Mouse (Mus musculus) olfactory bulb, adult 2 months (tissue): Measurements from ENCODE around the gene Fam240a. TPM values are rescaled to one million over a fixed set of nuclear protein-coding genes. Genes with fewer than 3 reads are reported as not detected.

Experiments used
- H3K27ac ChIP-seq: fragments of 200-500 bp; 2 replicates; pipeline ENCODE4 v1.5.1; 2012; ENCODE audit warnings: low read depth, low read length; ENCODE audit not compliant: insufficient read depth
- H3K4me1 ChIP-seq: fragments of 200-500 bp; 2 replicates; pipeline ENCODE4 v1.6.1; 2012; ENCODE audit warnings: low read length; ENCODE audit not compliant: control insufficient read depth, insufficient read depth
- H3K4me3 ChIP-seq: fragments of 200-500 bp; 2 replicates; pipeline ENCODE4 v1.5.1; 2012; ENCODE audit warnings: mild to moderate bottlenecking, low read depth, low read length, moderate library complexity; ENCODE audit not compliant: insufficient read depth
- CTCF ChIP-seq: fragments of 200-500 bp; IDR thresholded peaks from 2 replicates; pipeline ENCODE4 v1.5.1; 2012; ENCODE audit warnings: low read depth, mild to moderate bottlenecking, low read length, moderate library complexity; ENCODE audit not compliant: insufficient read depth
- POLR2A ChIP-seq: fragments of 200-500 bp; IDR thresholded peaks from 2 replicates; pipeline ENCODE4 v1.6.1; 2012; ENCODE audit warnings: mild to moderate bottlenecking, low read depth, low read length, moderate library complexity; ENCODE audit not compliant: insufficient read depth
- WGBS: fragments of 180-500 bp; shearing (Covaris S2); methylation state at CpG from one replicate; pipeline ENCODE4 v1.1.7; 2018; 5-methylcytosine and 5-hydroxymethylcytosine counted together
- polyA plus RNA-seq: library from polyadenylated mRNA; stranded (reverse); fragments of >200 nt; gene quantifications from 2 replicates; pipeline ENCODE4 v1.2.4, GENCODE M21; 2012; ENCODE audit warnings: low replicate concordance; ENCODE audit not compliant: missing spikeins, insufficient read depth, insufficient read length

Fam240a gene
- polyA plus RNA-seq, 1 experiment: not detected

DNA sequence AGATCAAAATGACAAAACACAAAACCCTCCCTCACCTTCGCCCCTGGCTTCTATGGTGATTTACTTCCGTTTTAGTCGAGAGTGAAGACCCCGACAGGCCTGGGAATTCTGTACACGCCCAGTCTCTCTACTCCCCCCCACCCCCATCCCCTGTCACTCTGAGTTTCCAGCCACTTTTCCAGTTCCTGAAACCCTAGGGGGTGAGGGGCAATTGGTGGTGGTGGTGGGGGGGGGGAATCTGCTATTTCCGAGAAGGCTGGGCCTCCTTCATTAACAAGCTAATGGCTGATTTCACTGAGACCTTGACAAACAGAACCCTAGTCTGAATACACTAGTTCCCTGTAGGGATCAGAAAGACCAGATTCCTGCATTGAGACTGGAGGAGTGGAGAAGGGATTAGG is 30.6 kb upstream of the Fam240a start:
- H3K4me3 ChIP-seq: no peak overlapping the region
- no peak overlapping the region for H3K27ac ChIP-seq
- TF ChIP-seq POLR2A: no peak
- TF ChIP-seq CTCF: no peak
- peaks cover 5% of the 10 kb centered on the region; the same call in 1 of the 2 replicates for H3K4me1 ChIP-seq
- 54% methylated on average over 6 of the region's 6 CpGs for WGBS

DNA sequence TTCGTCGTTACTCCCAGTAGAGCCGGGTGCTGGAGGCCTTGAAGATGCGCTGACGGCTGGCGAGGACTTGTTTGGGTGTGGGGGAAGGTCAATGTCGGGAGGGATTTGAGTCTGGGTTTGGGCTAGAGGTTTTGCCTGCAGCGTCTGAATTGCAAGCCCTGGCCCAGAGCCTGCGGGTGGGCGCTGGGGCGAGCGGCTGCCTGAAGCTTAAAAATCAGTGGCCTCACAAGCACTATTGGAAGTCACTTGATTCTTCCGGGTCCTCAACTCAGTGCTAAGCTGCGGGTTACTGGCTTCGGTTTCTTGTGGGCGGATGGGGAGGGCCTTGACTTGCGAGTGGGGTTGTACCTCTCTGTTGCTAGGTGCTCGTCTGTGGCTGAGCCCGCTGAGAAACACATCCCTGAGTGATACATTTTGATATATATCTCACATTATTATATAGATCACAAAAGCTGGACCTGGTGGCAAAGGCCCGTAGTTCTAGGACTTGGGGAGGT is 29.9 kb upstream of the Fam240a start:
- Histone ChIP-seq H3K4me1 (peaks cover 5% of the 10 kb centered on the region; the same call in 1 of the 2 replicates), H3K27ac (no peak overlapping the region), H3K4me3 (no peak overlapping the region)
- WGBS: 51% methylated on average over 20 of the region's 20 CpGs
- TF ChIP-seq POLR2A: no peak
- no peak for TF ChIP-seq CTCF

DNA sequence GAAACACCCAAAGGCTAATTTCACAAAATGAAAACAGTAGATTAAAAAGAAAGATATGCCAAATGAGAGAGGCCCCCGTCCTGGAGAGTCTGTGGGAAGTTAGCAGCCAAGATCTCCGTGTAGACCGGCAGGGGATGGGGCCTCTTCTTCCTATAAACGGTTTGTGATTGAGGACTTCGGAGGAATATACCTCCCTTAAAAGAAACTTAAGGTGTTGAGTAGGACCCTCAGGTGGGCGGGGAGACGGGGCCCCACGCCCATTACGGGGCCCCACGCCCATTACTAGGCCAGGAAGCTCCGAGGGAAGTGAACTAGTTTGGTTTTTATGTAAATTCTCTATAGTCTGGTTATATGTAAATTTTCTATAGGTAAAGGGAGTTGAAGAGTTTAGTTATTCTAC is 29.3 kb upstream of the Fam240a start, which contains the start of gene Tdgf1:
Tdgf1 (minus strand) TSS at position 233 of the 400 bp plus-strand sequence.
- 58% methylated on average over 11 of the region's 11 CpGs for WGBS
- TF ChIP-seq CTCF: no peak
- TF ChIP-seq POLR2A: no peak
- no peak within 1 kb of the TSS for H3K4me3 ChIP-seq
- peaks cover 5% of the 10 kb centered on the region; the same call in 1 of the 2 replicates for H3K4me1 ChIP-seq
- no peak within 1 kb of the TSS for H3K27ac ChIP-seq

DNA sequence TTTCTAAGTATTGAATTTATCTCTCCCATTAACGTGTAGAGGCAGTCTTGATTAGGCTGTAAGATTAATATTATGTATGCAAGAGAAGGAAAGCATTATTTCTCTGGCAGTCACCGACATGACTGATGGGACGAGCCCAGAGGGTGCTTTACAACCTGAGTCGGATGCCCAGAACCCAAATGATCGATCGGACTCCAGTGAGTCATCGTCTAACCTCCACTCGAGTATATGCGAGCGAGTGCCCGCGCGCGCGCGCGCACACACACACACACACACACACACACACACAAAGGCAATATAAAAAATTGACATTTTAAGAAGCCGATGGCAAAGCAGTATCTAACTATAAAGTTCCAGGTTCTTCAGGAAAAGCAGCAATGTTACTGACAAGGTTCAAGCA is 28.7 kb upstream of the Fam240a start:
- TF ChIP-seq CTCF (no peak), POLR2A (no peak)
- Histone ChIP-seq H3K4me1 (peaks cover 5% of the 10 kb centered on the region; the same call in 1 of the 2 replicates), H3K4me3 (no peak overlapping the region), H3K27ac (no peak overlapping the region)
- 43% methylated on average over 18 of the region's 18 CpGs for WGBS

DNA sequence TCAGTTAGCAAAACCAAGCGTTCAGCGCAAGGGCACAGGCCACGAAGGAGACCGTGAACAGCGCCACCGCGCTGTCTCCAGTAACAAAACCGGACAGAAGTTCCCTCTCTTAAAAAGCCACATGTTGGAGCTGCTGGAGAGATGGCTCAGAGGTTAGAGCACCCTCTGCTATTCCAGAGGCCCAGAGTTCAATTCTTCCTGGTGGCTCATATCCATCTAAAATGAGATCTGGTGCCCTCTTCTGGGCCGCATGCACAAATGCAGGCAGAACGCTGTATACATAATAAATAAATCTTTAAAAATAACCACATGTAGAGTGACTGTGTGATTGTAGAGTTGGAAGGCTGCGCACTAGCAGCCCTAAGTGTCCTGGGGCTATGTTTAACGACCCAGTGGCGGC is 27.6 kb upstream of the Fam240a start:
- TF ChIP-seq CTCF (no peak), POLR2A (no peak)
- Histone ChIP-seq H3K4me3 (no peak overlapping the region), H3K27ac (no peak overlapping the region), H3K4me1 (peaks cover 5% of the 10 kb centered on the region; the same call in 1 of the 2 replicates)
- WGBS: 34% methylated on average over 13 of the region's 13 CpGs

DNA sequence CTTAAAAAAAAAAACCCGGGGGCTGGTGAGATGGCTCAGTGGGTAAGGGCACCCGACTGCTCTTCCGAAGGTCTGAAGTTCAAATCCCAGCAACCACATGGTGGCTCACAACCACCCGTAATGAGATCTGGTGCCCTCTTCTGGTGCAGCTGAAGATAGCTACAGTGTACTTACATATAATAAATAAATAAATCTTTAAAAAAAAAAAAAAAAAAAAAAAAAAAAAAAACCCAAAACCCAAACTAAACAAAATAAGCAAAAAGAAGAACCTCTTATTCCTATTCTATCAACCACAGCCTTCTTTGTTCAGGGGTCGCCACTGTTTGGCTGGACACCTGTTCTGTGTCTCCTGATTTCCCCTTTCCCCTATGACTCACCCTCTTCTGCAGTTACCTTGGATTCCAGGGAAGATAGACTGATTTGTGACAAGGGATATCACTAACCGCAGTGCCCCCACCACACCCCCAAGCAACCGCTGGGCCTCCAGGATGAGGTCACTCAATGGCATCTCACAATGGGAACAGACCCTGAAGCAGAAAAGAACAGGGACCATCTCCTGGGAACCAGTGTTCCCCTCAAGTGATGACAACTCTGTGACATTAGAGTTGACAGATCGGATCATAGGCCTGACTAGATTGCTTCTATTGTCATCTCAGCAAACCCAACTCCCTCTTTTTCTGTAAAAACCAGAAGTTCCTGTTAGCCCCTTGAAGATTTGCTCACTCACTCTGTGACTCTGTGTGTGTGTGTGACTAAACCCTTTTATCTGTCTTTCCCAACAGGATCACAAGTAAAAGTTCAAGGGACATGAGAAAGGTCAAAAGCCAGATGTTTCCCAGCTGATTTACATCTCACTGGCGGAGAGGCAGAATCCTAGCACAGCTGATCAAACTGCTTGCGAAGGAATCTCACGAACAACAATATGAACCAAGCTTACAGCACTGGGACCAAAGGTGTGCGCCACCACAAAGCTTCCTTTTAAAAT is 21.1 kb upstream of the Fam240a start:
- TF ChIP-seq POLR2A (no peak), CTCF (no peak)
- Histone ChIP-seq H3K4me3 (no peak overlapping the region), H3K4me1 (no peaks in the 10 kb centered on the region), H3K27ac (no peak overlapping the region)
- WGBS: 89% methylated on average over 12 of the region's 12 CpGs

DNA sequence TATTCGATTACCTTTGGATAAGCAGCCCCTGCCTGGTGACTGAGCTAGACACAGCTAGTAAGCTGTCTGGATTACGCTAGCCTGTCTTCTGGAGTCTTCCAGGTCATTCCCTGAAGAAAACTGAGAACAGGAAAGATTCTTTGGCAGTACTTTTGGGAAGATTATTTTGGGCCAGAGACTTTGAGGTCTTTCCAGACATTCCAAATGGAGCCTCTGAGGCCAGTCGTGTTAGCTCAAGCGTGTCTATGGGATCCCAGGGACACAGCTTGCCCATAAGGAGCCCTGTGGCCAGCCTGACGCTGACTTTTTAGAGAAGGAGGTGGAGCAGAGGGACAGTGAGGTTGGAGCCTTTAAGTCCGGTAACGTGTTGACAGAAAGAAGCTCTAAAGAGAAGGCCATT is 19.3 kb upstream of the Fam240a start:
- 86% methylated on average over 7 of the region's 7 CpGs for WGBS
- H3K4me1 ChIP-seq: no peaks in the 10 kb centered on the region
- TF ChIP-seq CTCF (no peak), POLR2A (no peak)
- no peak overlapping the region for H3K4me3 ChIP-seq
- no peak overlapping the region for H3K27ac ChIP-seq

DNA sequence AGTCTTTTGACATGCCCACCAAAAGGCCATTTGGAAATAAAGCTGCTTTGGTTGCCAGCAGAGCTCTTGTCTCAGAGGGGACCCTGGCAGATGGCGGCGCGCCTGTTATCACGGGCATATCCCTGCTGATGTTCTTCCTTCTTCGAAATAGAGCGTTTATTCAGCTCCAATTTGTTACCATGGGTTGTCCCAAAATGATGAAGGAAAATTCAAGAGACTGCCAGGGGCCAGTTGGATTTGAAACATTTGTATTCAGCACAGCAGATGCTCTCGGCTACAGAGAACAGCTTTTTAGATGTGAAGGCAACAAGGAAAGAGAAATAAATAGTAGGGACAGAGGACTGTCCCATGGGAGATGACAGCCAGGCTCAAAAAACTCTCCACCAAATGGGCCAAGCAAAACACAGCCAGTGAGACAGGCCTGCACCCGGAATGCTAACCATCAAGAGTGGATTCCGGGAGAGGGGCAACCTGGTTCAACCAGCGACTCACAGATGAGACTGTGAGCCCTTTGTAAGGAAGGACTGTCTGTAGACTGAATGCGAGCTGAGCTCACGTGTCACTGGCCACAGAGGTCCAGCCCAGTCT is 17.3 kb upstream of the Fam240a start:
- no peaks in the 10 kb centered on the region for H3K4me1 ChIP-seq
- TF ChIP-seq CTCF (no peak), POLR2A (no peak)
- H3K4me3 ChIP-seq: no peak overlapping the region
- WGBS: 73% methylated on average over 12 of the region's 12 CpGs
- H3K27ac ChIP-seq: no peak overlapping the region

DNA sequence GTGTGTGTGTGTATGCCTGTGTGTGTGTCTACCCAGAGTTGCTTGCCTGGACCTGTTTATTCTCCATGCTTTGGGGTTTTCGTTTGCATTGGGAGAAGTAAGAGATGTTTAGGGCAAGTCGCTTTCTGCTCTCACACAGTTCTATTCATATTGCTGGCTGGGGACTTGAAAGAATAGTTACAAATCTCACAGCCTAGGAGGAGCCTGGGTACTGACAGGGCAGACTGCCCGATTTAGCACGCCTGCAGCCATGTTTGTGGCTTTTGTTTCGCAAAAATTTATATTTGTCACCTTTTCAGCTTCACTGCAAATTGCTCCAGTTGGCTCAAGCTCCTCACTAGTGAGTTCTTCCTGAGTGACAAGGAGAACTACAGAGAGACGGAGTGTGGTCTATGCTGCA is 14.9 kb upstream of the Fam240a start:
- Histone ChIP-seq H3K4me3 (no peak overlapping the region), H3K4me1 (no peaks in the 10 kb centered on the region), H3K27ac (no peak overlapping the region)
- 54% methylated on average over 6 of the region's 6 CpGs for WGBS
- TF ChIP-seq POLR2A: no peak
- no peak for TF ChIP-seq CTCF
